Mouse (Mus musculus) limb, embryonic 12.5 days (tissue): ENCODE results near the gene Cpne4. TPM values are rescaled to one million over a fixed set of nuclear protein-coding genes. Genes with fewer than 3 reads are reported as not detected.

Experiments
- ATAC-seq: fragments of 200-750 bp; cut with Nextera tagmentation; 2 replicates; pipeline ENCODE4 v1.8.0; 2017; ENCODE audit warnings: low read depth, moderate TSS enrichment; ENCODE audit not compliant: insufficient number of reproducible peaks, insufficient read depth, low FRiP score, low TSS enrichment
- H3K27ac ChIP-seq: fragments of 300-500 bp; sonication (generic); 2 replicates; pipeline ENCODE4 v1.5.1; 2016; ENCODE audit warnings: mild to moderate bottlenecking, moderate library complexity
- H3K27me3 ChIP-seq: fragments of 300-500 bp; sonication (generic); 2 replicates; pipeline ENCODE4 v1.6.1; 2016; ENCODE audit warnings: mild to moderate bottlenecking, moderate library complexity
- H3K36me3 ChIP-seq: fragments of 300-500 bp; sonication (generic); 2 replicates; pipeline ENCODE4 v1.6.1; 2016; ENCODE audit warnings: mild to moderate bottlenecking, moderate library complexity
- H3K4me1 ChIP-seq: fragments of 300-500 bp; sonication (generic); replicated peaks from 2 replicates; pipeline ENCODE4 v1.6.1; 2016
- H3K4me2 ChIP-seq: fragments of 300-500 bp; sonication (generic); 2 replicates; pipeline ENCODE4 v1.6.1; 2016; ENCODE audit warnings: mild to moderate bottlenecking, moderate library complexity
- H3K4me3 ChIP-seq: fragments of 300-500 bp; sonication (generic); replicated peaks from 2 replicates; pipeline ENCODE4 v1.5.1; 2016; ENCODE audit warnings: mild to moderate bottlenecking
- H3K9ac ChIP-seq: fragments of 300-500 bp; sonication (generic); replicated peaks from 2 replicates; pipeline ENCODE4 v1.6.1; 2016; ENCODE audit warnings: mild to moderate bottlenecking, moderate library complexity
- H3K9me3 ChIP-seq: fragments of 300-500 bp; sonication (generic); 2 replicates; pipeline ENCODE4 v1.6.1; 2016; ENCODE audit warnings: mild to moderate bottlenecking, moderate library complexity
- WGBS: fragments of 180-500 bp; shearing (Covaris S2); methylation state at CpG from one replicate; pipeline ENCODE4 v1.1.7; 2016; 5-methylcytosine and 5-hydroxymethylcytosine counted together
- polyA plus RNA-seq: library from polyadenylated mRNA; unstranded; fragments of >200 nt; fragmentation: Nextera tagmentation; extraction: Ambion mirVana; gene quantifications from 2 replicates; pipeline ENCODE4 v1.2.1, GENCODE M21; 2016

Gene Cpne4
- 0.40 TPM in 1 of 2 replicates, not detected in the other for polyA plus RNA-seq

DNA sequence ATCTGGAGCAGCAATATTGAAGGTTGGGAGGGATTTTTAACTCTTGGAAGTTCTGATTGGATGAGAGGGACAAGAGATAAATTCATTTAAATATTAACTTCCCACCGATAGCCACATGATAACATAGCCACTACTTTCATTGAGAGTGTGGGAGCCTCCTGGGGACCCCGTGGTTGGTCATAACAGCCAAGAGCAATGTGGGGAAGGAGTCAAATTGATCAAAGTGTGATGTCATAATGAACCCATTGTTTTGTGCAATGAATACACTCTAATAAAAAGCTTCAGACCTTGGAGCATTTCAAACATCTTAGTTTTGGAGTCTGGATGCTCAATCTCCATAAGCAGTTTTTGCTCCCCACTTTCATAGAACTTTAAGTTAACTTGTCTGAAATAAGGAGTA lies at the start of gene Cpne4:
Gene Cpne4 (plus strand): TSS at position 301 of the 400 bp plus-strand sequence.
- no peak within 1 kb of the TSS for H3K4me3 ChIP-seq
- no peaks in the 10 kb centered on the region for H3K9me3 ChIP-seq
- WGBS = 75% methylated on average over 2 of the region's 2 CpGs
- no peak within 1 kb of the TSS for H3K4me2 ChIP-seq
- H3K9ac ChIP-seq = no peak within 1 kb of the TSS
- H3K27me3 ChIP-seq = no peaks in the 10 kb centered on the region
- H3K36me3 ChIP-seq = no peaks in the 10 kb centered on the region
- H3K4me1 ChIP-seq = no peaks in the 10 kb centered on the region
- no peak for ATAC-seq
- no peak within 1 kb of the TSS for H3K27ac ChIP-seq

- H3K27me3 ChIP-seq = no peaks in the 10 kb centered on the region
- H3K4me3 ChIP-seq = no peak overlapping the region
- 80% methylated on average over 6 of the region's 6 CpGs for WGBS
- H3K4me2 ChIP-seq = no peak overlapping the region
- ATAC-seq = no peak
- H3K4me1 ChIP-seq = no peaks in the 10 kb centered on the region
- H3K36me3 ChIP-seq = no peaks in the 10 kb centered on the region
- no peaks in the 10 kb centered on the region for H3K9me3 ChIP-seq
- no peak overlapping the region for H3K9ac ChIP-seq
- H3K27ac ChIP-seq = no peak overlapping the region
Measured at GRCm38 (mm10) chr9:104515187-104515586, 31.9 kb upstream of the Cpne4 start.

DNA sequence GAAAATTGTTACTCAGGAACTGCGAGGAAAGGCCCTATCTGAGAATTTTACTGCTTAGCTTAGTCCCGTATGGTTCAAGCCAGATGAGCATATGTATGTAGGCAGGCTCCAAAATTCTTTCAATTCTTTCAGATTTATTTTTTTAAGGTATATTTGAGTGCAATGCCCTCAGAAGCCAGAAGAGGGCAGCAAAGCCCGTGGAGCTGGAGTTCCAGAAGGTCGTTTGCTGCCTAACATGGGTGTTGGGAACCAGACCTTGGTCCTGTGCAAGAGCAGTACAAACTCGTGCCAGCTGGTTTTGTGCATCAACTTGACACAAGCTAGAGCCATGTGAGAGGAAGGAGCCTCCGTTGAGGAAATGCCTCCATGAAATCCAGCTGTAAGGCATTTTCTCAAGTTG lies 11.6 kb upstream of the Cpne4 start:
- H3K4me1 ChIP-seq = no peaks in the 10 kb centered on the region
- no peak overlapping the region for H3K4me3 ChIP-seq
- H3K4me2 ChIP-seq = no peak overlapping the region
- ATAC-seq = no peak
- H3K9me3 ChIP-seq = peaks cover 6% of the 10 kb centered on the region; the same call in 1 of the 2 replicates
- no peaks in the 10 kb centered on the region for H3K27me3 ChIP-seq
- no peak overlapping the region for H3K9ac ChIP-seq
- H3K27ac ChIP-seq = no peak overlapping the region
- WGBS = 54% methylated on average over 6 of the region's 6 CpGs
- H3K36me3 ChIP-seq = no peaks in the 10 kb centered on the region

- Histone ChIP-seq H3K27me3 (peaks cover 15% of the 10 kb centered on the region), H3K9ac (no peak overlapping the region), H3K36me3 (no peaks in the 10 kb centered on the region), H3K27ac (no peak overlapping the region), H3K4me2 (no peak overlapping the region), H3K9me3 (no peaks in the 10 kb centered on the region), H3K4me1 (0 out of 2 replicates have a peak, but pooled peaks cover 5% of the 10 kb centered on the region), H3K4me3 (no peak overlapping the region)
- 38% methylated on average over 3 of the region's 3 CpGs for WGBS
- ATAC-seq = no peak
Measured at GRCm38 (mm10) chr9:104565815-104566214, 18.7 kb downstream of the Cpne4 start.

- Histone ChIP-seq H3K4me1 (0 out of 2 replicates have a peak, but pooled peaks cover 5% of the 10 kb centered on the region), H3K27me3 (peaks cover 22% of the 10 kb centered on the region), H3K27ac (no peak overlapping the region), H3K9me3 (no peaks in the 10 kb centered on the region), H3K9ac (no peak overlapping the region), H3K36me3 (no peaks in the 10 kb centered on the region), H3K4me3 (no peak overlapping the region), H3K4me2 (no peak overlapping the region)
- no peak for ATAC-seq
- 83% methylated on average over 5 of the region's 5 CpGs for WGBS
Measured at GRCm38 (mm10) chr9:104566468-104566867, 19.4 kb downstream of the Cpne4 start.

GRCm38 (mm10) chr9:104567096-104567495 lies 20.0 kb downstream of the Cpne4 start:
- 44% methylated on average over 7 of the region's 7 CpGs for WGBS
- Histone ChIP-seq H3K9ac (no peak overlapping the region), H3K4me1 (0 out of 2 replicates have a peak, but pooled peaks cover 5% of the 10 kb centered on the region), H3K27me3 (peaks cover 27% of the 10 kb centered on the region), H3K4me3 (no peak overlapping the region), H3K27ac (no peak overlapping the region), H3K36me3 (no peaks in the 10 kb centered on the region), H3K4me2 (no peak overlapping the region), H3K9me3 (no peaks in the 10 kb centered on the region)
- ATAC-seq = no peak

GRCm38 (mm10) chr9:104569480-104570167 lies 22.5 kb downstream of the Cpne4 start:
- under 1% methylated on average over 25 of the region's 25 CpGs for WGBS
- no peak overlapping the region for H3K4me2 ChIP-seq
- H3K4me3 ChIP-seq = 0 out of 2 replicates have a peak overlapping the region, but pooled peaks have one; percentile 6
- H3K36me3 ChIP-seq = no peaks in the 10 kb centered on the region
- peak; percentile 71; the same call in 1 of the 2 replicates for ATAC-seq
- H3K27me3 ChIP-seq = peaks cover 30% of the 10 kb centered on the region
- H3K9me3 ChIP-seq = no peaks in the 10 kb centered on the region
- H3K9ac ChIP-seq = no peak overlapping the region
- 0 out of 2 replicates have a peak, but pooled peaks cover 5% of the 10 kb centered on the region for H3K4me1 ChIP-seq
- no peak overlapping the region for H3K27ac ChIP-seq

- H3K9ac ChIP-seq = no peak overlapping the region
- peaks cover 30% of the 10 kb centered on the region for H3K27me3 ChIP-seq
- WGBS = 81% methylated on average over 6 of the region's 6 CpGs
- ATAC-seq = no peak
- no peaks in the 10 kb centered on the region for H3K36me3 ChIP-seq
- no peaks in the 10 kb centered on the region for H3K9me3 ChIP-seq
- no peak overlapping the region for H3K27ac ChIP-seq
- H3K4me1 ChIP-seq = 0 out of 2 replicates have a peak, but pooled peaks cover 5% of the 10 kb centered on the region
- no peak overlapping the region for H3K4me3 ChIP-seq
- H3K4me2 ChIP-seq = no peak overlapping the region
Measured at GRCm38 (mm10) chr9:104572856-104573255, 25.8 kb downstream of the Cpne4 start.

- 0 out of 2 replicates have a peak, but pooled peaks cover 5% of the 10 kb centered on the region for H3K4me1 ChIP-seq
- H3K27me3 ChIP-seq = peaks cover 28% of the 10 kb centered on the region
- 3% methylated on average over 6 of the region's 6 CpGs for WGBS
- H3K4me3 ChIP-seq = no peak overlapping the region
- no peaks in the 10 kb centered on the region for H3K36me3 ChIP-seq
- H3K9me3 ChIP-seq = no peaks in the 10 kb centered on the region
- H3K27ac ChIP-seq = no peak overlapping the region
- ATAC-seq = no peak
- H3K4me2 ChIP-seq = no peak overlapping the region
- no peak overlapping the region for H3K9ac ChIP-seq
Measured at GRCm38 (mm10) chr9:104574476-104574875, 27.4 kb downstream of the Cpne4 start.

DNA sequence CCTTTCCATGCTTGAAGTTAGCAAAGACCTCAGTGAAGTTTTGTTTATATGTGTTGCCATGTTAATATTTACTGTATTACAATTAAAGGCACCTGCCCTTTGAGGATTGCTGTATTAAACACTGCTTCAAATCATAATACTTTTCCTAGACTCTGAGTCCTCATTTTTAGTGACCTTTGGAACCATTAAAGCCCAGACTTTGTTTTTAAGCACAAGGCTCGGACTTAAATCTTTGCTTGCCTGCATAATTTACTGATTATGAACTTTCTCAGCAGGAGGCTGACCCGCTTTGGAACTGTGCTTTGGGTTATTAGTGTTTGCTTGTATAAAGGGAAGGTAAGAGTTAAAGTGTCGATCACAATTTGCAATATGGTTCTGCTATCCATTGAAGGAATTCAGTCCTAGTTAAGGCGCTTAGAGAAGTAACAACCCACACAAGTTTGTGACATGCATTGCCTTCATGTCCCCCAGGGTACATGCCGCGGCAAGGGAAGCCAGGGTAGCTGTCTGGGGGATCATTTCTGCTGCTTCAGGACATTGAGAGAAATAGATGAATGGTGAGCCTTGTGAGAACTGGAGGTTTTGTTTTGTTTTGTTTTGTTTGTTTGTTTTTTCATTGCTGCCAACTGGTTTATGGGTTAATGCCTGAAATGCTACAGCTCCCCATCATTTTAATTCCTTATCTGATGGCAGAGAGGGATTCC lies 35.0 kb downstream of the Cpne4 start:
- no peak for ATAC-seq
- 47% methylated on average over 6 of the region's 6 CpGs for WGBS
- Histone ChIP-seq H3K9ac (no peak overlapping the region), H3K27me3 (no peaks in the 10 kb centered on the region), H3K36me3 (no peaks in the 10 kb centered on the region), H3K27ac (no peak overlapping the region), H3K9me3 (no peaks in the 10 kb centered on the region), H3K4me2 (no peak overlapping the region), H3K4me1 (no peaks in the 10 kb centered on the region), H3K4me3 (no peak overlapping the region)

GRCm38 (mm10) chr9:104582675-104583074 lies 35.6 kb downstream of the Cpne4 start:
- no peak for ATAC-seq
- Histone ChIP-seq H3K9ac (no peak overlapping the region), H3K4me1 (no peaks in the 10 kb centered on the region), H3K27me3 (no peaks in the 10 kb centered on the region), H3K4me2 (no peak overlapping the region), H3K4me3 (no peak overlapping the region), H3K9me3 (no peaks in the 10 kb centered on the region), H3K27ac (no peak overlapping the region), H3K36me3 (no peaks in the 10 kb centered on the region)
- WGBS = 23% methylated on average over 6 of the region's 6 CpGs
